Mouse (Mus musculus): Measurements from ENCODE around the gene Cyp27b1.

DNA sequence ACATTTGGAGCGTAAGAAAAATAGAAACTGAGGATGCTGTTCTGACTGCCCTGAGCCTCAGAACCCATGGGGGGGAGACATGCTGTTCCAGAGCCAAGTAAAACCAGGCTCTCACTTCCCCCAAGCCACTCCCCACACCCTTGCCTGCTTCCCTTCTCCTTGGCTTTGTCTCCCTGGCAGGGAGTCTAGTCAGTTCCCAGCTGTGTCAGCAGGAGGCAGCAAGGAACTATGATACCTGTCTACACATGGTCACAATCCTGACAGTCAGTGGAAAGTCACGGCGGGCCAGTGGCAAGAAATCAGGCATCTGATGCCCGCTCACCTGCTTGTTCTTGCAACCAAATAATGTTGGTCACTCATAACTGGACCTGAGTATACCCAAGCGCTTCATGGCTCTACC is 31.6 kb upstream of the Cyp27b1 start:
- TF ChIP-seq CTCF (conservative IDR thresholded peaks at IDR 0.05; ENCODE audit: low read length): peak; percentile 21
- TF ChIP-seq NANOG (IDR thresholded peaks at IDR 0.05; ENCODE audit: borderline replicate concordance, low read length): no peak

All from E14TG2a.4 (cell line).